Mouse (Mus musculus) forebrain, embryonic 10.5 days (tissue): ENCODE results near the gene Pdcd10. TPM values are rescaled to one million over a fixed set of nuclear protein-coding genes. Genes with fewer than 3 reads are reported as not detected.
A peak's percentile ranks its signal among the peaks of the same experiment; 100 is the strongest.

Source experiments
- DNase-seq: peaks from one replicate; pipeline ENCODE4 v3.0.0-alpha.2; 2017; ENCODE audit warnings: low spot score; ENCODE audit errors: extremely low spot score
- H3K27ac ChIP-seq: fragments of 300-500 bp; sonication (generic); 2 replicates; pipeline ENCODE4 v1.5.1; 2016; ENCODE audit warnings: mild to moderate bottlenecking
- H3K27me3 ChIP-seq: fragments of 300-500 bp; sonication (generic); 2 replicates; pipeline ENCODE4 v1.6.1; 2016; ENCODE audit warnings: mild to moderate bottlenecking; ENCODE audit not compliant: poor library complexity, severe bottlenecking
- H3K36me3 ChIP-seq: fragments of 300-500 bp; sonication (generic); replicated peaks from 2 replicates; pipeline ENCODE4 v1.6.1; 2016; ENCODE audit warnings: mild to moderate bottlenecking, moderate library complexity
- H3K4me1 ChIP-seq: fragments of 300-500 bp; sonication (generic); 2 replicates; pipeline ENCODE4 v1.6.1; 2016
- H3K4me3 ChIP-seq: fragments of 300-500 bp; sonication (generic); 2 replicates; pipeline ENCODE4 v1.5.1; 2016; ENCODE audit warnings: mild to moderate bottlenecking, moderate library complexity
- H3K9me3 ChIP-seq: fragments of 300-500 bp; sonication (generic); 2 replicates; pipeline ENCODE4 v1.6.1; 2016; ENCODE audit warnings: mild to moderate bottlenecking, moderate library complexity
- WGBS: fragments of 180-500 bp; shearing (Covaris S2); methylation state at CpG from one replicate; pipeline ENCODE4 v1.1.7; 2016; 5-methylcytosine and 5-hydroxymethylcytosine counted together
- polyA plus RNA-seq: library from polyadenylated mRNA; unstranded; fragments of >200 nt; fragmentation: Nextera tagmentation; extraction: Ambion mirVana; gene quantifications from 2 replicates; pipeline ENCODE4 v1.2.1, GENCODE M21; 2016

Pdcd10 gene
- polyA plus RNA-seq = 80.6 and 88.1 TPM in 2 replicates

DNA sequence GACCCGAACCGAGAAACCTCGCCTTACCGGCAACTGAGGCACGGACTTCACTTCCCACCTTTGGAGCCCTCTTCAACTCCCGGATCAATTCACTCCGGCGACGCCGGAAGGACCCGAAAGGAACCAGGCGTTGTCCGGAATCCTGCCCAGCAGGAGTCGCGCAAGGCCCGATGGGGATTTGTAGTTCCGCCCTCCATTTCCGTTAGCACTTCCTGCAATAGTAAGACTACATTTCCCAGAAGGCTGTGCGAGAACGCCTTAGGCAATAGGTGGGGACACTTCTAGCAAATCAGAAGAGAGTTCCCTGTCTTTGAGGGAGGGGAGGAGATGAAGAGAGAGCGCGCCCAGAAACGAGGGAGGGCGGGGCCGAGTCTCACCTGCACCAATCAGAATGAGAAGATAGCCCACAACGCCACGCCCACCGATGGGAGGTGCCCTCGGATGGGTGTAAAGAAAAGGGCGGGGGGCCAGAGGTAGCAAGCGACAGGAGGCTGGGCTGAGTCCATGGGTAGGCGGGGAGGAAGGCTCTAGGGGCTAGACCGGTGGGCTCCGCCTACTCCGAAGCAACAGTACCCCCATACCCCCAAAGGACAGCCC is at the start of gene Pdcd10:
Pdcd10 (minus strand) TSS at position 162 of the 597 bp plus-strand sequence.
- H3K4me3 ChIP-seq = peak within 1 kb of the TSS; percentile 94
- peaks cover 14% of the 10 kb centered on the region for H3K4me1 ChIP-seq
- no peaks in the 10 kb centered on the region for H3K9me3 ChIP-seq
- peak; percentile 99 for DNase-seq
- no peaks in the 10 kb centered on the region for H3K27me3 ChIP-seq
- H3K36me3 ChIP-seq = no peaks in the 10 kb centered on the region
- peak within 1 kb of the TSS; percentile 91 for H3K27ac ChIP-seq
- WGBS = under 1% methylated on average over 35 of the region's 35 CpGs

DNA sequence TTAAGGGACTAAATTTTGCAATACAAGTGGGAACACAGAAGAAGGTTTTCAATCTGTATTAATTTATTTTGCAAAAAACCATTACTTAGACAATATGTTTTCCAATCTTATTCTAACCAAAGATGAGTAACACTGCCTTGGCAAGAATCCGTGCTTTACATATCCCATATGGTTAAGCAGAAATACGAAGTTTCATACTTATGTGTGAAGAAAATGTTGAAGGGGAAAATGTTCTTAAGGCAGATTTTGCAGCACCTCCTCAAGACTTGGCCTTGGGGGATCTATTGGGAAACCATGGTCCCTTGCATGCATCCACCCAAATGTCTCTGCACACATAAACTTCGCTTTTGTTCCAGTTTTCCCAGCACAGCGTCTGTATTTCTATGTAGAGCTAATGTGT is 28.2 kb upstream of the Pdcd10 start:
- Histone ChIP-seq H3K27me3 (no peaks in the 10 kb centered on the region), H3K27ac (no peak overlapping the region), H3K4me3 (no peak overlapping the region), H3K4me1 (no peaks in the 10 kb centered on the region), H3K36me3 (no peaks in the 10 kb centered on the region), H3K9me3 (no peaks in the 10 kb centered on the region)
- DNase-seq = no peak
- 90% methylated on average over 4 of the region's 4 CpGs for WGBS

- Histone ChIP-seq H3K9me3 (no peaks in the 10 kb centered on the region), H3K4me1 (no peaks in the 10 kb centered on the region), H3K27ac (no peak overlapping the region), H3K27me3 (no peaks in the 10 kb centered on the region), H3K36me3 (no peaks in the 10 kb centered on the region), H3K4me3 (no peak overlapping the region)
- DNase-seq = no peak
- 93% methylated on average over 3 of the region's 3 CpGs for WGBS
Observed at GRCm38 (mm10) chr3:75583293-75583692, 26.6 kb upstream of the Pdcd10 start.

DNA sequence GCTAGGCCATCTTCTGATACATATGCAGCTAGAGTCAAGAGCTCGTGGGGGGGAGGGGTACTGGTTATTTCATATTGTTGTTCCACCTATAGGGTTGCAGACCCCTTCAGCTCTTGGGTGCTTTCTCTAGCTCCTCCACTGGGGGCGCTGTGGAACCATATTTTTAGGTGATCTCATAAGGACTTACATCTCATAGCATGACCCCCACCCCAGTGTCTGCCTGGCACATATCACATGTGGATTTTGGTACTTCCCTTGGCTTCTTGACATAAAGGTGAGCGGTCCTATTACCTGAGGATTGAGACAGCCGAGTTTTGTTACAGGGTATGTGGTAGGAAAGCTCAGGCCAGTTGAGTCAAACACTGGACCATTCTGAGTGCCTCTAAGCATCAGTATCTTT is 22.7 kb upstream of the Pdcd10 start:
- 56% methylated on average over 4 of the region's 4 CpGs for whole genome bisulfite sequencing
- Histone ChIP-seq H3K9me3 (no peaks in the 10 kb centered on the region), H3K36me3 (no peaks in the 10 kb centered on the region), H3K4me1 (no peaks in the 10 kb centered on the region), H3K4me3 (no peak overlapping the region), H3K27me3 (no peaks in the 10 kb centered on the region), H3K27ac (no peak overlapping the region)
- DNase-seq = peak; percentile 19

DNA sequence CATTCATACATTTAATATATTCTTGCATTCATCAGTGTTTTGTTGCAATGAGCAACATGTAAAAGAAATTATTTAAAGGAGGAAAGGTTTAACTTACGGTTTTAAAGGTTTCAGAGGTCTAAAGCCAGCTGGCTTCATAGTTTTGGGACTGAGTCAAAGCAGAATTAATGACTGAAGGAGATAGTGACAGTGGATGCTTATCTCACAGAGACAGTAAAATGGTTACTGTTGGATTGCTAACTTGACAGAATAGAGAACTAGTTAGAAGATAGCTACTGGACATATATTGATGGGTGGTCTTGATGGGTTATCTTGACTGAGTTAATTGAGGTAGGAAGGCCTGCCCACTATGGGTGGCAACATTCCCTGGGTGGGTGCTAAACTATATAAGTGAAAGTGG is 18.9 kb upstream of the Pdcd10 start:
- no peaks in the 10 kb centered on the region for H3K27me3 ChIP-seq
- H3K9me3 ChIP-seq = no peaks in the 10 kb centered on the region
- no peak overlapping the region for H3K27ac ChIP-seq
- H3K4me3 ChIP-seq = no peak overlapping the region
- H3K36me3 ChIP-seq = no peaks in the 10 kb centered on the region
- 89% methylated on average over 1 of the region's 1 CpGs for WGBS
- DNase-seq = no peak
- H3K4me1 ChIP-seq = no peaks in the 10 kb centered on the region

GRCm38 (mm10) chr3:75574074-75574473 is 17.4 kb upstream of the Pdcd10 start:
- Histone ChIP-seq H3K27me3 (no peaks in the 10 kb centered on the region), H3K4me3 (no peak overlapping the region), H3K4me1 (no peaks in the 10 kb centered on the region), H3K27ac (no peak overlapping the region), H3K36me3 (no peaks in the 10 kb centered on the region), H3K9me3 (no peaks in the 10 kb centered on the region)
- DNase-seq = no peak
- 89% methylated on average over 2 of the region's 2 CpGs for WGBS

- Histone ChIP-seq H3K4me3 (peak within 1 kb of the TSS; percentile 94), H3K36me3 (no peaks in the 10 kb centered on the region), H3K27me3 (no peaks in the 10 kb centered on the region), H3K4me1 (peaks cover 14% of the 10 kb centered on the region), H3K9me3 (no peaks in the 10 kb centered on the region), H3K27ac (peak within 1 kb of the TSS; percentile 91)
- WGBS = under 1% methylated on average over 19 of the region's 19 CpGs
- peak; percentile 86 for DNase-seq
Observed at GRCm38 (mm10) chr3:75557292-75557691, 636 bp upstream of the Pdcd10 start, which contains the start of gene Serpini1. TSS of gene Serpini1 (plus strand) at chr3:75557547.

GRCm38 (mm10) chr3:75556121-75556694 is 448 bp downstream of the Pdcd10 start:
- no peaks in the 10 kb centered on the region for H3K9me3 ChIP-seq
- H3K36me3 ChIP-seq = no peaks in the 10 kb centered on the region
- no peaks in the 10 kb centered on the region for H3K27me3 ChIP-seq
- DNase-seq = no peak
- H3K4me3 ChIP-seq = peak overlapping the region; percentile 94
- peak overlapping the region; percentile 91 for H3K27ac ChIP-seq
- WGBS = under 1% methylated on average over 36 of the region's 36 CpGs
- peaks cover 14% of the 10 kb centered on the region for H3K4me1 ChIP-seq

DNA sequence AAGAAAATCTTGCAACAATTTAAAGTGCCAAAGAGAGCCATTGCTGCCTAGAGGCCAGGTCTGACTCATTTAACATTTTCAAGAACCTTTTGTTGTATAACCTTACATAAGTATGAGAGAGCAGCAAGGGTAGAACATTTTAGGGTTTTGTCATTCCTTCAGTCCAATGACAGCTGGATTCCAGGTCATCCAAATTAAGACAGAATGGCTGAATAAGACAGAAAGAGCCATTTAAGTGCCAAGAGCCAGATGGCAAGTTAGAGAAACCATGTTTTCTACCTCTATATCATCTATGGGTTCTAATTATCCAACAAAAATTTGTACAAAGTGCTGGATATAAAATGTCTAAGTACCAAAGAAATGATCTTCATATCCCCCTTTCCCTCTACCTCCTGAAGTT is 5.4 kb downstream of the Pdcd10 start:
- no peaks in the 10 kb centered on the region for H3K9me3 ChIP-seq
- no peak for DNase-seq
- no peaks in the 10 kb centered on the region for H3K27me3 ChIP-seq
- H3K4me3 ChIP-seq = no peak overlapping the region
- H3K4me1 ChIP-seq = peaks cover 10% of the 10 kb centered on the region
- no peak overlapping the region for H3K27ac ChIP-seq
- H3K36me3 ChIP-seq = no peaks in the 10 kb centered on the region

GRCm38 (mm10) chr3:75544287-75544686 is 12.4 kb downstream of the Pdcd10 start:
- WGBS = 84% methylated on average over 1 of the region's 1 CpGs

DNA sequence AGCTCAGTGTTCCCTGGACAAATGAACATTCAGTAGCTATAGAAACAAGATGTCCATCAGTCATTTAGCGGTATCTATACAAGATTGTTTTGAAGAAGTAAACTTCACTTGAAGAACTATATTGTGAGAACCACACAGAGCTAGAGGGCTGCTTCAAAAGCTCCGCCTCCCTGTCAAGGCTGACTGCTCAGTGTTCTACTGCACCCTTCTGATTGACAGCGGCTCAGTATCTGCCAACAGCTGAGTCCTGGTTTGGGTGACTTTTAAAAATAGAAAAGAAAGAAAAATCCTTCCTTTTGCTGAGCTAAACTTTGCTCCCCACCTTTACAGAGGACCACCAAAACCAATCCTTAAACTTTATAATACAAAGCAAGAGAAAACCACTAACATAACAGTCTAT is 13.8 kb downstream of the Pdcd10 start:
- WGBS = 93% methylated on average over 3 of the region's 3 CpGs
- no peak overlapping the region for H3K27ac ChIP-seq
- no peak for DNase-seq
- no peaks in the 10 kb centered on the region for H3K9me3 ChIP-seq
- no peak overlapping the region for H3K4me3 ChIP-seq
- H3K36me3 ChIP-seq = peaks cover 24% of the 10 kb centered on the region
- H3K27me3 ChIP-seq = no peaks in the 10 kb centered on the region
- H3K4me1 ChIP-seq = no peaks in the 10 kb centered on the region

More at GRCm38 (mm10) chr3:75544287-75544686, 12.4 kb downstream of the Pdcd10 start:
- Histone ChIP-seq H3K27ac (no peak overlapping the region), H3K36me3 (peaks cover 14% of the 10 kb centered on the region), H3K4me1 (no peaks in the 10 kb centered on the region), H3K9me3 (no peaks in the 10 kb centered on the region), H3K27me3 (no peaks in the 10 kb centered on the region), H3K4me3 (no peak overlapping the region)
- no peak for DNase-seq

GRCm38 (mm10) chr3:75541259-75541658 is 15.4 kb downstream of the Pdcd10 start:
- Histone ChIP-seq H3K4me3 (no peak overlapping the region), H3K9me3 (no peaks in the 10 kb centered on the region), H3K4me1 (no peaks in the 10 kb centered on the region), H3K36me3 (peaks cover 40% of the 10 kb centered on the region), H3K27ac (no peak overlapping the region), H3K27me3 (no peaks in the 10 kb centered on the region)
- DNase-seq = no peak
- 88% methylated on average over 4 of the region's 4 CpGs for WGBS

DNA sequence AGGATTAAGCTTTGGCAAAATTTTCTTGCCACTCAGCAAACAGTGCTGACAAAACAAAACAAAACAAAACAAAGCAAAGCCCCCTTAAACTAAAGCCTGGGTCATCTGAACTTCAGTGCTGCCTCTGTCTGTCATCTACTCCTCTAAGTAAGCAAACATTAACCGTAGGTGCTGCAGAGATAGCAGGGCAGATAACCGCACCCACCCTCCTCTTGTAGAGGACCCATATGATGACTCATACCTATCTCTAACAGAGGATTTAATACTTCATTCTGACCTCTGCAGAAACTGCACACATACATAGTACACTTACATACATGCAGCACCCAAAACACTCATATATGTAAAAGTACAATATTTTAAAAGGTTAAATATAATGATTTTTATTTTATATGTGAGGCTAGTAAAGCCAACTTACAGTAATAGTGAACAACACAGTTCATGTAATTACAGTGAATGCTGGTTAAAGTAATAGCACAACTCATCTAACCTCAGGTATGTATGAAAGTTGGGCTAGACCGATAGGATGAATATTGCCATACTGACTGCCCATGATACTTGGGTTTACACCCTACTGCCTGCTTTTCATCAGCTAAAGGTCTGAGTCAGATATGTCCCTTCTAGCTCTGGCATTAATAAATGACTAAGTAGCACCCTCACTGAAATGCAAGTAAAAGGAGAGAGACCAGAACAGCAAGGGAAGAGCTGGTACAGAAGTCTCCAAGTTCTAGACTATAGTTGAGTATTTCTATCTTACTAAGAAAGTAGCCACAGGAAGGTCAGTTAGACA is 22.4 kb downstream of the Pdcd10 start:
- H3K27ac ChIP-seq = no peak overlapping the region

More for the DNA sequence above, 22.4 kb downstream of the Pdcd10 start:
- Histone ChIP-seq H3K4me3 (no peak overlapping the region), H3K36me3 (peaks cover 31% of the 10 kb centered on the region), H3K9me3 (no peaks in the 10 kb centered on the region), H3K4me1 (no peaks in the 10 kb centered on the region), H3K27me3 (no peaks in the 10 kb centered on the region)
- WGBS = 93% methylated on average over 3 of the region's 3 CpGs
- DNase-seq = no peak
